Mouse (Mus musculus) heart, postnatal 14 days (tissue): Measurements from ENCODE around the gene Itpr3. TPM values are rescaled to one million over a fixed set of nuclear protein-coding genes. Genes with fewer than 3 reads are reported as not detected.

Experiments used
- DNase-seq, 2 experiments: peaks; one replicate each; pipeline ENCODE4 v3.0.0; 2021 to 2022
- intact Hi-C: fragments of 180-260 bp; cut with DNase I; formaldehyde crosslinking; loops from one replicate; pipeline ENCODE4 v1.15.1; 2025
- total RNA-seq, 2 experiments: library from RNA; stranded (reverse); gene quantifications; 2 replicates each; pipeline ENCODE4 v1.2.3; 2021

Gene Itpr3
- total RNA-seq, 2 experiments from 2014 or later: 7.2 to 7.7 TPM

DNA sequence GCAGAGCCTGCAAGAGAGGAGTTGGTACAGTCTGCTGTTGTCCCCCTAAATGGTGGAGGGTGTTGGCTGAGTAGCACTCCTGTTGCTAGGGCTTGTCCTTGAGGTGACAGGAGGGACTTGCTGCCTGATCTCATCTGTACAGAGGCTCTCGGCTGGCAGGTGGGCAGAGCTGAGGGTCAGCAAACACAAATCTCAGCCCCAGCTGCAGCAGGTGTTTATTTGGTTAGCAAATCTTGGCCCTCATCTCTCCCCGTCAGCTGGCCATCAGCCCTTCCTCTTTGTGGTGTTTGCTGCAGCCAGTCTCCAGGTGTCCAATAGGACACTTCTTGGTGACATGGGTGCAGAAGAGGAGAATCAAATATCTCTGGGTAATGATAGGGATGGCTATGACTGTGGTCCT lies 7.1 kb downstream of the Itpr3 start:
- no peak for DNase-seq
- intact Hi-C loops: no loop called here

DNA sequence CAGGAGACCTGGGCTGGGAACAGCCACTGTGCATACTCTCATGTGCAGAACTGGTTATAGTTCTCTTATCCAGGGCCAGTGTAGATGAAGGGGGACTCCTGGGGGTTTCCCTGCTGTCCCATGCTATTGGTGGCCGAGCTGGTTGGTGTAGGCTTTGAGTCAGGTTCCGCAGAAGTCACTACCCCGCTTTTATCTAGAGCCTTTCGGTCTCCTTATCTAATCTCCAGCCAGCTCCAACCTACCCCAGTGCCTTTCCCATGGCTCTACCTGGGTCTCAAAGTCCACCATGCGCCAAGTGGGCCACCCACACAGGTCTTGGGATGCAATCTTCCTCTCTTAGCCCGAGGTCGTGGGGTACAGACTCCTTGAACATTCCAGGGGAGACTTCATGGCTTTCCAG lies 9.0 kb downstream of the Itpr3 start:
- no peak for DNase-seq
- intact Hi-C loops: no loop called here

- intact Hi-C loops: no loop called here
- no peak for DNase-seq
Observed at GRCm38 (mm10) chr17:27069071-27069470, 12.0 kb downstream of the Itpr3 start.

DNA sequence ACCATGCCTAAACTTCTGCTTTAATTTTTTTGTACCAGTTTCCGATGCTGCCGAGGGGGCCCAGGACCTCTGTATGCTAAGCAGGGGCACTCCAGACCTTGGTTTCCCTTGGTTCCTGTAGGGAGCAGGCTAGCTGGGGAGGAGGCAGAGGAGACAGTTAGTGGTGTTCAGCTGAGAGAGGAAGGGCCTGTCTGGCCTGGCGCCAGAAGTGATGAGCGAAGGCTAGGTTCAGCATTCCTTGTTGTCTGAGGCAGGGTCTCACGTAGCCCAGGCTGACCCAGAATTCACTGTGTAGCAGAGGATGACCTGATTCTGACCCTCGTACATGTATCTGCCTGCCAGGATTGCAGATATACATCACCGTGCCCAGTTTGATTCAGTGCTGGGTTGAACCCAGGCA lies 13.8 kb downstream of the Itpr3 start:
- DNase-seq: no peak
- intact Hi-C loops: no loop called here

- intact Hi-C loops: no loop called here
- peak; percentile 51 for DNase-seq
Observed at GRCm38 (mm10) chr17:27071630-27072029, 14.5 kb downstream of the Itpr3 start.

GRCm38 (mm10) chr17:27072363-27072762 lies 15.3 kb downstream of the Itpr3 start:
- no peak for DNase-seq
- intact Hi-C loops: no loop called here

DNA sequence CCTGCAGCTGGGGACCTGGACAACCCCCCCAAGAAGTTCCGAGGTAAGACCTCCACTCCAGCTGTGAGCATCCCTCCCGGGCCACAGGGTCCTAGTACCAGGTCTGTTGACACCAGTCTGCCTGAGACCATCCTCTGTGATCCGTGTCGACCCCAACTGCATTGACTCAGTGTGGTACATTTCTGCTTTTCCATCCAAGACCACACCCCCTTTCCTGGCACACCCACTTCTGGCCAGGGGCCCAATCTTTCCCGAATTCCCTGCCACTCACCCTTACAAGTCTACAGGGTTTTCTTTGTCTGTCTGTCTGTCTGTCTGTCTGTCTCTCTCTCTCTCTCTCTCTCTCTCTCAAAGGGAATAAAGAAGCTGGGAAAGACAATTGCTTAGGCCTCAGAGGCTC lies 16.0 kb downstream of the Itpr3 start:
- DNase-seq: no peak
- intact Hi-C loops: no loop called here

GRCm38 (mm10) chr17:27073778-27074177 lies 16.7 kb downstream of the Itpr3 start:
- DNase-seq: no peak
- intact Hi-C loops: no loop called here

DNA sequence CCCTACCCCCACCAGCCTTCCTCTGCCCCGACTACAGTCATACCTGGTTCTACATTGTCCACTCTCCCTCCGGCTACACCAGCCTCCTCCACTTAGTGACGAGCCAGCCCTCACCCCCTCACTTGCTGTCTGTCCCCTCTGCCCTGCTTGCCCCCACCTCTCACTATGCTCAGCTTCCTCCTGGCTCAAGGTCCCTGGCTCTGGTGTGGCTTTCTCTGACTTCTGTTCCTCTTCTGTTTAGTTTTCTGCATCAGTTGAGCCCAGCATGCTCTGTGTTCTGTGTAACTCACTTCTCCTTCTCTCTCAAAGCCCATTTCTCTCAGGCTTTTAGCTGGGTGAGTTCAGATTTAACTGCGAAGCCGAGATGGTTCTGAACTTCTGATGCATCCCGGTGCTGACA lies 17.1 kb downstream of the Itpr3 start:
- intact Hi-C loops: no loop called here

GRCm38 (mm10) chr17:27074849-27075745 lies 18.0 kb downstream of the Itpr3 start:
- DNase-seq: no peak
- intact Hi-C loops: no loop called here

More for the DNA sequence above, 17.1 kb downstream of the Itpr3 start:
- no peak for DNase-seq

GRCm38 (mm10) chr17:27077133-27077532 lies 20.0 kb downstream of the Itpr3 start:
- no peak for DNase-seq
- intact Hi-C loops: no loop called here

GRCm38 (mm10) chr17:27077920-27078319 lies 20.8 kb downstream of the Itpr3 start:
- intact Hi-C loops: no loop called here
- no peak for DNase-seq

- intact Hi-C loops: no loop called here
- no peak for DNase-seq
Observed at GRCm38 (mm10) chr17:27078499-27078898, 21.4 kb downstream of the Itpr3 start.

GRCm38 (mm10) chr17:27081868-27082267 lies 24.8 kb downstream of the Itpr3 start:
- no peak for DNase-seq
- intact Hi-C loops: no loop called here

DNA sequence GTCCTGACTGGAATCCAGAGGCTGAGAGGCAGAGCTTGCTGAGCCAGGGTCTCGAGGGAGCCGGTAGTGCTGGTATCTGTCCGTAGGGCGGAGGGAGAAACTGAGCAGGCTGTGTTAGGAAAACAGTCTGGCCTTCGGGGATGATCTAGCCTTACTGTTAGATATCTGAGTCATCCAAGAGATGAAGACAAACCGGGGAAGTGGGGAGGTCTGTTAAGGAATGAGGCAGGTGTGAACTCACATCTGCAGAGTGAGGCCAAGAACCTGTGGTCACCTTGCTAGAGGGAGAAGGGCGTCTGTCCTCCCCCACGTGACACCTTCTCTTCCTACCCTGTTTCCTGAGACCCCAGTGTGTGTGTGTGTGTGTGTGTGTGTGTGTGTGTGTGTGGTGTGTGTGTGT lies 25.7 kb downstream of the Itpr3 start:
- intact Hi-C loops: no loop called here
- no peak for DNase-seq

DNA sequence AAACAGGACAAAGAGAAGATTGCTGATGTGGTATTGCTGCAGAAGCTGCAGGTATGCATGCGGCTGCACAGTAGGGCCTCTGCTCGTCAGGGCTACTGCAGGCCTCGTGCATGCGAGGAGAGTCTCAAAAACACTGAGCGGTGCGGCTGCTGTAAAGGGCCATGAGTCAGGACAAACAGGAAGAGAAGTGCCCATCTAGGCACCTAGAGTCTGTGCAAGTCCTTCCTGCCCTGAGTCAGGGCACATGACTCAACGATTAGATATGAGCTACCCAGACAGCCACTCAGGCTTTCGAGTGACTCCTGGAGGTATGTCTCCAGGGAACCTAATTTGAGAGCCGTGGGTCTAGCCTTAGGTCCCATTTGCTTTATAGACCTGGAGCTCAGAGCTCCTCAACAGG lies 26.5 kb downstream of the Itpr3 start:
- intact Hi-C loops: no loop called here
- DNase-seq: no peak

- intact Hi-C loops: loop anchor here (1.0 kb wide), 1 partner anchor 52 kb away; no protein-coding TSS in a partner anchor
- DNase-seq: peak; percentile 49 to 67
Observed at GRCm38 (mm10) chr17:27085676-27086075, 28.6 kb downstream of the Itpr3 start.

- peak in 1 of 2 experiments; percentile 21 for DNase-seq
- intact Hi-C loops: no loop called here
Observed at GRCm38 (mm10) chr17:27087426-27087825, 30.3 kb downstream of the Itpr3 start.

- intact Hi-C loops: loop anchor here (10.0 kb wide), 1 partner anchor 405 kb away; no protein-coding TSS in a partner anchor
- DNase-seq: no peak
Observed at GRCm38 (mm10) chr17:27090068-27090467, 33.0 kb downstream of the Itpr3 start.

DNA sequence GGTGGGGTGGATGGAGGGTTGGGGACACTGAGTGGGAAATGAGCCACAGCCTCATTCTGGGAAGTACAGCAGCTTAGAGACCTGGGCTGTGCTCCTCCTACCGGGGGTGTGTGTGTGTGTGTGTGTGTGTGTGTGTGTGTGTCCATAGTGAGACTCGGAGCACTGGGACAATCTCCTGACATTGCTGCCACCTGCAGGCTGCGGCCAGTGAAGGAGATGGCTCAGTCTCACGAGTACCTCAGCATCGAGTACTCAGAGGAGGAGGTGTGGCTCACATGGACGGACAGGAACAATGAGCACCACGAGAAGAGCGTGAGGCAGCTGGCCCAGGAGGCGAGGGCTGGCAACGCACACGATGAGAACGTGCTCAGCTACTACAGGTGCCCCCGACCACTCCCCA lies 38.6 kb downstream of the Itpr3 start:
- peak; percentile 20 to 36 for DNase-seq
- intact Hi-C loops: loop anchor here (10.0 kb wide), 1 partner anchor 411 kb away; no protein-coding TSS in a partner anchor

- DNase-seq: no peak
- intact Hi-C loops: no loop called here
Observed at GRCm38 (mm10) chr17:27101675-27102074, 44.6 kb downstream of the Itpr3 start.
